In the genomic region with DNA sequence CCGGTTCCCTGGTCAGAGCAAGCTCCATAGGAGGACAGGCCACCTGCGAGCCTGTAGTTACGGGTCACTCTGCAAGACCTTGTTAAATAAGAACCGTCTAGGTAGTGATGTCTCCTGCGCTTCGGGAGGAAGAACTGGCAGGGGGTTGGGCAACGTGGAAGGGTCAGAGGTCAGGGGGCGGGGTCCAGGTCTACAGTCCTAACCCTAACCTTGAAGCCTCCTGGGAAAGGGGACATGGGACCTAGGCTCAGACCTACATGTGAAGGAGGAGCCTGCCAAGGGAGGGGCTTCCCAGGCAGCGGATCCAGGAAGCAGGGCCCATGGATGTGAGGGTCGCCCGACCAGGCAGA, we compare ENCODE assay signal across 10 mouse cellular contexts. TPM values are rescaled to one million over a fixed set of nuclear protein-coding genes. Genes with fewer than 3 reads are reported as not detected.
A peak's percentile ranks its signal among the peaks of the same experiment; 100 is the strongest.
DNase-seq lines count a peak whose midpoint lies in the region; ATAC-seq and TF ChIP-seq lines count a peak whose summit lies in the region.
"Had no signal": no experiment of that assay in that cellular context is flagged by ENCODE, and none has a peak within 500 bp of the region (broad histone marks: within the 10 kb centered on the region; RNA-seq: fewer than 3 reads in every experiment).

No protein-coding gene starts in this region.

- H3K9me3 ChIP-seq in heart, embryonic 15.5 days (replicated peaks), result no peaks in the 10 kb centered on the region
- no peaks in the 10 kb centered on the region for H3K9me3 ChIP-seq in ES-E14 (ENCODE audit: control insufficient read depth, insufficient read depth, low read depth, low read length)
- no peaks in the 10 kb centered on the region for H3K9me3 ChIP-seq in hindbrain, embryonic 12.5 days (replicated peaks)

- intact Hi-C loops in heart, postnatal 14 days (cut with DNase I), result no loop called here
- intact Hi-C loops in gastrocnemius, postnatal 36 days (cut with DNase I), result no loop called here

- H3K79me2 ChIP-seq in macrophage (ENCODE audit: inconsistent target), result no peaks in the 10 kb centered on the region

- 39% methylated on average over 11 of the region's 11 CpGs for WGBS in heart, embryonic 15.5 days
- 45% methylated on average over 11 of the region's 11 CpGs for WGBS in hindbrain, embryonic 12.5 days
- WGBS in macrophage (ENCODE audit: missing documents), result 86% methylated on average over 10 of the region's 11 CpGs

- in situ Hi-C loops in ES-E14 (cut with MboI; ENCODE audit: low sequenced_read_pairs in 2 of 2, unreplicated experiment in 2 of 2), result no loop called here

- ATAC-seq in heart, embryonic 15.5 days (replicated peaks; ENCODE audit: insufficient number of reproducible peaks, insufficient read depth, low FRiP score, low read depth), result no peak
- ATAC-seq in hindbrain, embryonic 12.5 days (ENCODE audit: low FRiP score), result peak; percentile 18; the same call in 1 of the 2 replicates

- H3K4me1 ChIP-seq in heart, embryonic 15.5 days (replicated peaks), result peaks cover 44% of the 10 kb centered on the region
- H3K4me1 ChIP-seq in ES-E14 (ENCODE audit: control insufficient read depth in 2 of 2, insufficient read depth in 2 of 2, low read length in 2 of 2, poor library complexity in 1 of 2), result peaks cover 0 to 20% of the 10 kb centered on the region in 2 experiments; a peak in 2 of 4 replicates
- peaks cover 12% of the 10 kb centered on the region for H3K4me1 ChIP-seq in hindbrain, embryonic 12.5 days

- peak overlapping the region; percentile 3; the same call in 1 of the 2 replicates for H3K4me2 ChIP-seq in heart, embryonic 15.5 days
- H3K4me2 ChIP-seq in hindbrain, embryonic 12.5 days (replicated peaks), result no peak overlapping the region

- peak overlapping the region; percentile 85 for H3K27ac ChIP-seq in heart, embryonic 15.5 days
- H3K27ac ChIP-seq in ES-E14 (ENCODE audit: insufficient read depth, low read depth, low read length, poor library complexity, severe bottlenecking) (no peak overlapping the region), macrophage (peak overlapping the region; percentile 52)
- peak overlapping the region; percentile 73 for H3K27ac ChIP-seq in hindbrain, embryonic 12.5 days

- DNase-seq in heart, postnatal 14 days, result no peak
- DNase-seq in ES-E14 (ENCODE audit: low read depth, low spot score), result peak; percentile 67
- DNase-seq in thymus, postnatal 14 days, result no peak
- DNase-seq in gastrocnemius, postnatal 36 days, result no peak
- no peak for DNase-seq in spleen, postnatal 10 days (ENCODE audit: low spot score in 2 of 2)

- no peak overlapping the region for H3K9ac ChIP-seq in heart, embryonic 15.5 days
- peak overlapping the region; percentile 51; the same call in 1 of the 2 replicates for H3K9ac ChIP-seq in ES-E14 (ENCODE audit: insufficient read depth, low read depth, low read length, poor library complexity, severe bottlenecking)
- no peak overlapping the region for H3K9ac ChIP-seq in hindbrain, embryonic 12.5 days

- H3K27me3 ChIP-seq in heart, embryonic 15.5 days, result no peaks in the 10 kb centered on the region
- H3K27me3 ChIP-seq in hindbrain, embryonic 12.5 days, result no peaks in the 10 kb centered on the region

- H3K4me3 ChIP-seq in heart, embryonic 15.5 days, result no peak overlapping the region
- H3K4me3 ChIP-seq in ES-E14 (ENCODE audit: insufficient read depth in 1 of 2, low read depth in 1 of 2, low read length in 2 of 2, poor library complexity in 1 of 2, severe bottlenecking in 1 of 2) (peak overlapping the region; percentile 50 to 70), macrophage (ENCODE audit: inconsistent target) (no peak overlapping the region)
- H3K4me3 ChIP-seq in hindbrain, embryonic 12.5 days, result no peak overlapping the region

- H3K36me3 ChIP-seq in heart, embryonic 15.5 days, result no peaks in the 10 kb centered on the region
- no peaks in the 10 kb centered on the region for H3K36me3 ChIP-seq in ES-E14 (ENCODE audit: control insufficient read depth, insufficient read depth, low read length, poor library complexity, severe bottlenecking)
- H3K36me3 ChIP-seq in hindbrain, embryonic 12.5 days, result no peaks in the 10 kb centered on the region
- H3K36me3 ChIP-seq in macrophage (ENCODE audit: inconsistent target), result no peaks in the 10 kb centered on the region

TF ChIP-seq in ES-E14, 5 proteins besides CTCF, POLR2A, EP300 and RAD21:
- TF ChIP-seq MAFK (IDR thresholded peaks at IDR 0.05; ENCODE audit: insufficient read depth, low read depth, low read length), result no peak

RNA-seq across cellular contexts. Expression of gene 2900026A02Rik, which starts 11.7 kb away (rescaled TPM):
- polyA plus RNA-seq in heart, embryonic 15.5 days (2015; fragmentation: Nextera tagmentation; extraction: Ambion mirVana), result 14.1 and 17.4 TPM in 2 replicates
- total RNA-seq in heart, postnatal 14 days (2021), result 10 to 100 TPM; 33.9 to 35.3 TPM
- total RNA-seq in ES-E14 (2012; rRNA removed), result 12.3 and 15.9 TPM in 2 replicates
- 3.6 and 4.5 TPM in 2 replicates for polyA plus RNA-seq in hindbrain, embryonic 12.5 days (2016; fragmentation: Nextera tagmentation; extraction: Ambion mirVana)
- 1 to 10 TPM in 19 of 26 experiments, under 1 TPM in 7; 0.38 to 7.0 (median 3.3) TPM for total RNA-seq in macrophage (2018; cell fraction: chromatin; rRNA removed)
- 10 to 100 TPM in 1 of 26 experiments, 1 to 10 TPM in 25; 3.1 to 10.3 (median 6.4) TPM for total RNA-seq in macrophage (2018; cell fraction: cytosol; rRNA removed)
- total RNA-seq in macrophage (2018; cell fraction: nucleus; rRNA removed), result 10 to 100 TPM in 3 of 26 experiments, 1 to 10 TPM in 23; 1.8 to 13.2 (median 5.4) TPM
- polyA plus RNA-seq in macrophage (2018), result 4.3 to 6.7 TPM (median 4.4 TPM) in 3 replicates
- total RNA-seq in gastrocnemius, postnatal 36 days (2021), result 10 to 100 TPM; 22.3 to 23.0 TPM

RNA-seq across cellular contexts. Expression of gene Tmem211, which starts 17.3 kb away (rescaled TPM):
- not detected in 2 replicates for polyA plus RNA-seq in heart, embryonic 15.5 days (2015; fragmentation: Nextera tagmentation; extraction: Ambion mirVana)
- total RNA-seq in heart, postnatal 14 days (2021), result not detected
- 0.22 and 0.53 TPM in 2 replicates for total RNA-seq in ES-E14 (2012; rRNA removed)
- polyA plus RNA-seq in hindbrain, embryonic 12.5 days (2016; fragmentation: Nextera tagmentation; extraction: Ambion mirVana), result 0.15 TPM in 1 of 2 replicates, not detected in the other
- not detected for total RNA-seq in macrophage (2018; cell fraction: chromatin; rRNA removed)
- not detected for total RNA-seq in macrophage (2018; cell fraction: cytosol; rRNA removed)
- not detected for total RNA-seq in macrophage (2018; cell fraction: nucleus; rRNA removed)
- polyA plus RNA-seq in macrophage (2018), result not detected in 3 replicates
- total RNA-seq in gastrocnemius, postnatal 36 days (2021), result not detected
- total RNA-seq: CH12.LX; granulocyte monocyte progenitor cell, adult 5-6 weeks had no signal

Comparison
In these comparisons a context has a peak if more than half of its experiments do, and no peak if none do; other contexts are left out.
1. H3K4me3 ChIP-seq: peak in ES-E14 (2 of 2); none in heart, embryonic 15.5 days (single experiment), hindbrain, embryonic 12.5 days (single experiment) and macrophage (single experiment).